Mouse (Mus musculus): Measurements from ENCODE around the gene Pdzd2. TPM values are rescaled to one million over a fixed set of nuclear protein-coding genes. Genes with fewer than 3 reads are reported as not detected.

Gene Pdzd2
- polyA plus RNA-seq (2012; rRNA removed): 101 and 125 TPM in 2 replicates

DNA sequence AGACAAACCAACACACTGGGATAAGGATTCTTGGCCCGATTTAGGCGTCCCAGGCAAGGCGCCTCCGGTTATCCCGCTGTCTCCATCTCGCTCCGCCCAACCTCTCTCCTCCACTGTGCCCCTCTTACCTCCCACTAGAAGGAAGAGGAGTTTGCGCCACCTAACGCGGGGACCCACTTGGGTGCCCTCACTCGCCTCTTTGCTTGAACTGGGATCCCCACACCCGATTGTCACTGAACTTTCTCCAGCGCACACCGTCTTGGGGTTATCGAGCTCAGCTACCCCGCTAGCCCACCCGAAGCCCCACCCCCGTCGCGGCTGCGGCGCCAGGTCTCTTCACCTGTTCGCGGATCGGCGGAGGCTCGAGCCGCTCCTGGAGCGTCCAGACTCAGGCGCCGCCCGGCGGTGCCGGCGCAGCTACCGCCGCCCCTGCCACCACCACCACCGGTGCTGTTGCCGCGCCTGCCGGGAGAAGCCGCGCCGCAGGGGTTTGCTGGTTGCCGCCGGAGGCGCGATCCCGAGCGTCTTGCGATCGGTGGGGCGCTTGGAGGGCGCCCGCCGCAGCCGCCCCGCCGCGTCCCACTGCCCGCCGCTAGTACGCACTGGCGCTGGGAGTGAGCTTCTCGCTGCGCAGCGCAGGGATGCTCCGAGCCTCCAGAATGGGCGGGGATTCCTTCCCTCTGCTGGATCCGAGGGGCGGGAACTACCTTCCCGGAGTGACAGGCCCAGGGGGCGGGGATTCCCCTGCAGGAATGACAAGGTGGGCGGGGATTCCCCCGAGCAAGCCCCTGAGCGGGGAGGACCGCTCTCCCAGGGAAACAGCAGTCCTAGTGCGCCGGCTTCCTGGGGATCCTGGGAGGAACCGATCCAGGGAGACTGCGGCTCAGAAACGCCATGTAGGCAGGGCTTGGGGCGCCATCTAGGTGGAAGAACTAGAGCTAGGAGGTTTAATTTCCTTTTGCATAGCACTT, at the start of gene Pdzd2:
TSS of gene Pdzd2 (minus strand) at position 648 of the 971 bp plus-strand sequence.
- H3K4me1 ChIP-seq (ENCODE audit: control insufficient read depth, insufficient read depth, low read length): no peaks in the 10 kb centered on the region
- DNase-seq: peak; percentile 88
- H3K4me3 ChIP-seq (replicated peaks; ENCODE audit: extremely low read depth, low read depth, low read length): peak within 1 kb of the TSS; percentile 26
- TF ChIP-seq POLR2A (IDR thresholded peaks at IDR 0.05; ENCODE audit: borderline replicate concordance, extremely low read depth, low read depth, low read length): peak; percentile 23; the same call in 1 of the 2 replicates
- TF ChIP-seq CTCF (IDR thresholded peaks at IDR 0.05; ENCODE audit: insufficient read depth, low read length): peak; percentile 27; the same call in 1 of the 2 replicates
- WGBS: 2% methylated on average over 81 of the region's 83 CpGs

- no peaks in the 10 kb centered on the region for H3K4me1 ChIP-seq (ENCODE audit: control insufficient read depth, insufficient read depth, low read length)
- no peak for DNase-seq
- no peak for TF ChIP-seq CTCF (IDR thresholded peaks at IDR 0.05; ENCODE audit: insufficient read depth, low read length)
- TF ChIP-seq POLR2A (IDR thresholded peaks at IDR 0.05; ENCODE audit: borderline replicate concordance, extremely low read depth, low read depth, low read length): no peak
- no peak overlapping the region for H3K4me3 ChIP-seq (replicated peaks; ENCODE audit: extremely low read depth, low read depth, low read length)
- 20% methylated on average over 10 of the region's 10 CpGs for WGBS
Measured at GRCm38 (mm10) chr15:12789406-12789867, 49.7 kb upstream of the Pdzd2 start.

DNA sequence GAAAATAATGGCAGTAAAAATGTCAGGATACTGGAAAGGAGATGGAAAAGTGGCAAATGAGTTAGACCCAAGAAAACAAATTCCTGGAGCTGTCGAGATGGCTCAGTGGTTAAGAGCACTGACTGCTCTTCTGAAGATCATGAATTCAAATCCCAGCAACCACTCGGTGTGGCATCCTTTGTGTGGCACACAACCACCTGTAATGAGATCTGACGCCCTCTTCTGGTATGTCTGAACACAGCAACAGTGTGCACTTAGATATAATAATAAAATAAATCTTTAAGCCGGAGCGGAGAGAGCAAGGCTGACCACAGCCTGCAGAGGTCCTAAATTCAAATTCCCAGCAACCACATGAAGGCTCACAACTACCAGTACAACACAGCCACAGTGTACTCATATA, 48.8 kb upstream of the Pdzd2 start:
- Histone ChIP-seq H3K4me1 (ENCODE audit: control insufficient read depth, insufficient read depth, low read length) (no peaks in the 10 kb centered on the region), H3K4me3 (replicated peaks; ENCODE audit: extremely low read depth, low read depth, low read length) (no peak overlapping the region)
- DNase-seq: no peak
- TF ChIP-seq CTCF (IDR thresholded peaks at IDR 0.05; ENCODE audit: insufficient read depth, low read length) (no peak), POLR2A (IDR thresholded peaks at IDR 0.05; ENCODE audit: borderline replicate concordance, extremely low read depth, low read depth, low read length) (no peak)
- WGBS: 78% methylated on average over 5 of the region's 5 CpGs

GRCm38 (mm10) chr15:12781729-12782326, 42.1 kb upstream of the Pdzd2 start:
- H3K4me1 ChIP-seq (ENCODE audit: control insufficient read depth, insufficient read depth, low read length): no peaks in the 10 kb centered on the region
- TF ChIP-seq POLR2A (IDR thresholded peaks at IDR 0.05; ENCODE audit: borderline replicate concordance, extremely low read depth, low read depth, low read length): no peak
- no peak for TF ChIP-seq CTCF (IDR thresholded peaks at IDR 0.05; ENCODE audit: insufficient read depth, low read length)
- WGBS: 51% methylated on average over 13 of the region's 16 CpGs
- DNase-seq: no peak
- H3K4me3 ChIP-seq (replicated peaks; ENCODE audit: extremely low read depth, low read depth, low read length): no peak overlapping the region

- 79% methylated on average over 6 of the region's 6 CpGs for WGBS
- no peak overlapping the region for H3K4me3 ChIP-seq (replicated peaks; ENCODE audit: extremely low read depth, low read depth, low read length)
- no peak for DNase-seq
- H3K4me1 ChIP-seq (ENCODE audit: control insufficient read depth, insufficient read depth, low read length): no peaks in the 10 kb centered on the region
- TF ChIP-seq CTCF (IDR thresholded peaks at IDR 0.05; ENCODE audit: insufficient read depth, low read length) (no peak), POLR2A (IDR thresholded peaks at IDR 0.05; ENCODE audit: borderline replicate concordance, extremely low read depth, low read depth, low read length) (no peak)
Measured at GRCm38 (mm10) chr15:12781296-12781695, 41.6 kb upstream of the Pdzd2 start.

- no peak for TF ChIP-seq CTCF (IDR thresholded peaks at IDR 0.05; ENCODE audit: insufficient read depth, low read length)
- TF ChIP-seq POLR2A (IDR thresholded peaks at IDR 0.05; ENCODE audit: borderline replicate concordance, extremely low read depth, low read depth, low read length): no peak
- H3K4me1 ChIP-seq (ENCODE audit: control insufficient read depth, insufficient read depth, low read length): no peaks in the 10 kb centered on the region
- 67% methylated on average over 11 of the region's 11 CpGs for WGBS
- no peak for DNase-seq
- H3K4me3 ChIP-seq (replicated peaks; ENCODE audit: extremely low read depth, low read depth, low read length): no peak overlapping the region
Measured at GRCm38 (mm10) chr15:12774149-12774753, 34.5 kb upstream of the Pdzd2 start.

GRCm38 (mm10) chr15:12770958-12771357, 31.2 kb upstream of the Pdzd2 start:
- Histone ChIP-seq H3K4me1 (ENCODE audit: control insufficient read depth, insufficient read depth, low read length) (no peaks in the 10 kb centered on the region), H3K4me3 (replicated peaks; ENCODE audit: extremely low read depth, low read depth, low read length) (no peak overlapping the region)
- WGBS: 72% methylated on average over 7 of the region's 7 CpGs
- DNase-seq: no peak
- TF ChIP-seq POLR2A (IDR thresholded peaks at IDR 0.05; ENCODE audit: borderline replicate concordance, extremely low read depth, low read depth, low read length) (no peak), CTCF (IDR thresholded peaks at IDR 0.05; ENCODE audit: insufficient read depth, low read length) (no peak)

- Histone ChIP-seq H3K4me1 (ENCODE audit: control insufficient read depth, insufficient read depth, low read length) (no peaks in the 10 kb centered on the region), H3K4me3 (replicated peaks; ENCODE audit: extremely low read depth, low read depth, low read length) (no peak overlapping the region)
- no peak for DNase-seq
- no peak for TF ChIP-seq POLR2A (IDR thresholded peaks at IDR 0.05; ENCODE audit: borderline replicate concordance, extremely low read depth, low read depth, low read length)
- no peak for TF ChIP-seq CTCF (IDR thresholded peaks at IDR 0.05; ENCODE audit: insufficient read depth, low read length)
- 51% methylated on average over 4 of the region's 4 CpGs for WGBS
Measured at GRCm38 (mm10) chr15:12766848-12767247, 27.1 kb upstream of the Pdzd2 start.

DNA sequence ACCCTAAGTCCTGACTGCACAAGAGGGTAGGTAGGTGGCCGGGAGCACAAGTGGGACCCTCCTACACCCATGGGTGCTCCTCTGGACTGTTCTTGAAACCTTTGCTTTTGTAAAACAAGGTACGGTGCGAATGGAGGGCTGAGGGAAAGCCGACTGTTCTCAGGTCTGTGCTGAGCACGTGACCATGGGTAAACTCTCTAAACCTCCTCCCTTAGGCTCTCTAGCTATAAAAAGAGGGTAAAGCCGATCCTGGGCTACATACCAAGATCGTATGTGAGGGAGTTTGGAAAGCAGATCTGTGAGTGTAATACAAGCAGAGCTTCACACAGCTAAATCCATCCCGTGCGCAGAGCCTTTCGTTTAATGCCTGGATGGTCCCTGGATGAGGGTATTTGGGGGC, 23.4 kb upstream of the Pdzd2 start:
- TF ChIP-seq CTCF (IDR thresholded peaks at IDR 0.05; ENCODE audit: insufficient read depth, low read length) (no peak), POLR2A (IDR thresholded peaks at IDR 0.05; ENCODE audit: borderline replicate concordance, extremely low read depth, low read depth, low read length) (no peak)
- Histone ChIP-seq H3K4me1 (ENCODE audit: control insufficient read depth, insufficient read depth, low read length) (no peaks in the 10 kb centered on the region), H3K4me3 (replicated peaks; ENCODE audit: extremely low read depth, low read depth, low read length) (no peak overlapping the region)
- DNase-seq: no peak
- 65% methylated on average over 10 of the region's 10 CpGs for WGBS

Measured in lung, adult 2 months (tissue).